Mouse (Mus musculus): ENCODE measurements around the gene Cxcr5. TPM values are rescaled to one million over a fixed set of nuclear protein-coding genes. Genes with fewer than 3 reads are reported as not detected.

The Cxcr5 gene
- polyA plus RNA-seq, 1 experiment: not detected

DNA sequence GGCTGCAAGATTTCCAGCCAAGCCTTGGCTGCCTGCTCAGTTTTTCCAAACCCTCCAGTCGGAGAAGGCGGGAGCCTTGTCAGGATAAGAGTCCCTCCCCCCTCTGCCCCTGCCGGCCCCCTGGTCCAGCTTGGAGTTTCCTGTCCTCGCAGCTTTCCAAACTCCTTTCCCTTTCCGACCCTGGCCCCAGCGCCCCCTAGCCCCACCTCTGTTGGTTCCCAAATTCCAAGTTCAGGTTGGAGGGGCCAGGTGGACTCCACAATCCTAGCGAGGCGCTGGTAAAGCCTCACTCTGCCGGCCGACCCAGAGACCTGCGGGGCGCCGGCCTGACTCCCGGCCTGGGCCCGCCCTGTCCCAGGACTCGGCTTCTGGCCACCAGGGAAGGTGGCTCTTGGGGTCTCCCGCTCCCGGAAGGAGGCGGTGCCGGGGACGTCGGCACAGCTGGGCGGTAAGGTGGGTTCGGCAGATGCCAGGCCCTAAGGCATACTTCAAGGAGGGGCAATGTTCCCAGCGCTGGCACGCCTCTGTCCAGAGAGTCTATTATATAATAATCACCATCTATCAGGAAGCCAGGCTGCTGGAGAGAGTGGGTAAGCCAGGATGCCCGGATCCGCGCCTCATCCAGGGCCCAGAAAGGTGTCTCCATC is 82.6 kb downstream of the Cxcr5 start:
- H3K4me3 ChIP-seq (ENCODE audit: insufficient read depth, poor library complexity, severe bottlenecking): peak overlapping the region; percentile 44
- TF ChIP-seq MAX (IDR thresholded peaks at IDR 0.05): no peak
- no peak for TF ChIP-seq CTCF (IDR thresholded peaks at IDR 0.05; ENCODE audit: control insufficient read depth, insufficient read depth, insufficient read length)
- TF ChIP-seq USF1 (IDR thresholded peaks at IDR 0.05; ENCODE audit: low read depth): no peak
- no peak for TF ChIP-seq CEBPB (IDR thresholded peaks at IDR 0.05; ENCODE audit: low read depth)
- no peak for TF ChIP-seq MYOD1 (IDR thresholded peaks at IDR 0.05; ENCODE audit: control insufficient read depth, insufficient read length, low read depth)
- no peak for TF ChIP-seq MYOG (IDR thresholded peaks at IDR 0.05; ENCODE audit: control insufficient read depth, extremely low read depth, insufficient read length)
- no peak for TF ChIP-seq FOSL1 (IDR thresholded peaks at IDR 0.05; ENCODE audit: insufficient read depth, low read length, poor library complexity, severe bottlenecking)
- no peaks in the 10 kb centered on the region for H3K36me3 ChIP-seq (ENCODE audit: control insufficient read depth, insufficient read depth)
- peaks cover 9% of the 10 kb centered on the region for H3K79me3 ChIP-seq (ENCODE audit: low read depth)
- peak overlapping the region; percentile 81 for H3ac ChIP-seq (ENCODE audit: control insufficient read depth, insufficient read length, low read depth)
- no peaks in the 10 kb centered on the region for H3K27me3 ChIP-seq (ENCODE audit: control insufficient read depth, insufficient read depth, insufficient read length)
- peaks cover 15% of the 10 kb centered on the region for H3K79me2 ChIP-seq (ENCODE audit: control insufficient read depth, insufficient read depth)

DNA sequence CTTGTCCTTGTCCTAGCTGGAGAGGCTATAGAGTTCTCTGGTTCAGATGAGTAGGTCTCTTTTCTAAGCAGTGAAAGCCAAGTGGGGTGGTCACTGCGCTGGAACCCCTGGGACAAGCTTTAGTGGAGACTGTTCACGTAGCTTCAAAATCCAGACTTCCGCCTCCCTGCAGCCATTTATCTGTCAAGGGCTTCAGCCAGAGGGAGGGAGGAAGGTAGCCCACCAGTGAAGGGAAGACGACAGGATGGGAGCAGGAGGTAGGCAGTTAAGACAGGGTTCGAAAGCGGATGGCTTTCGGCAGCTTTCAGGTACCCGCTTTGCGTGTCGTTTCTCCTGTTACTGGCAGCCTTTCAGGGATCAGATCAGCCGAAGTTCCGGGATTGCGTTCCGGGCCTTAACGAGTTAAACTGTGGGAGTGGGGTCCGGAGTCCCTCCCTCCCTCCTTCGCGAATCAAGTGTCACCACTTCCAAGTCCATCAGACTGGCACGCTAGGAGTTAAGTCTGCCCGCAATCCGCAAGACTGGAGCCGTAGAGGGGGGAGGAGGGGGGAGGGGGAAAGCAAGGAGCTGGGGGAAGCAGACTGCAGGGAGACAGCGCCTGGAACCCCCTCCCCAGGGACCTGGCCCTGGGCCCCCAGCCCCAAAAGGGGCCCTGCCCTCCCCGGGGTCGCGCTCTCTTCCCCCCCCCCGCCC is 83.3 kb downstream of the Cxcr5 start:
- Histone ChIP-seq H3K79me3 (ENCODE audit: low read depth) (peaks cover 3% of the 10 kb centered on the region), H3K36me3 (ENCODE audit: control insufficient read depth, insufficient read depth) (no peaks in the 10 kb centered on the region), H3K27me3 (ENCODE audit: control insufficient read depth, insufficient read depth, insufficient read length) (no peaks in the 10 kb centered on the region), H3ac (ENCODE audit: control insufficient read depth, insufficient read length, low read depth) (peak overlapping the region; percentile 78), H3K79me2 (ENCODE audit: control insufficient read depth, insufficient read depth) (peaks cover 8% of the 10 kb centered on the region), H3K4me3 (ENCODE audit: insufficient read depth, poor library complexity, severe bottlenecking) (peak overlapping the region; percentile 44)
- no peak for TF ChIP-seq CTCF (IDR thresholded peaks at IDR 0.05; ENCODE audit: control insufficient read depth, insufficient read depth, insufficient read length)
- TF ChIP-seq MYOD1 (IDR thresholded peaks at IDR 0.05; ENCODE audit: control insufficient read depth, insufficient read length, low read depth): no peak
- no peak for TF ChIP-seq FOSL1 (IDR thresholded peaks at IDR 0.05; ENCODE audit: insufficient read depth, low read length, poor library complexity, severe bottlenecking)
- TF ChIP-seq MYOG (IDR thresholded peaks at IDR 0.05; ENCODE audit: control insufficient read depth, extremely low read depth, insufficient read length): no peak
- TF ChIP-seq MAX (IDR thresholded peaks at IDR 0.05): no peak
- no peak for TF ChIP-seq USF1 (IDR thresholded peaks at IDR 0.05; ENCODE audit: low read depth)
- no peak for TF ChIP-seq CEBPB (IDR thresholded peaks at IDR 0.05; ENCODE audit: low read depth)

DNA sequence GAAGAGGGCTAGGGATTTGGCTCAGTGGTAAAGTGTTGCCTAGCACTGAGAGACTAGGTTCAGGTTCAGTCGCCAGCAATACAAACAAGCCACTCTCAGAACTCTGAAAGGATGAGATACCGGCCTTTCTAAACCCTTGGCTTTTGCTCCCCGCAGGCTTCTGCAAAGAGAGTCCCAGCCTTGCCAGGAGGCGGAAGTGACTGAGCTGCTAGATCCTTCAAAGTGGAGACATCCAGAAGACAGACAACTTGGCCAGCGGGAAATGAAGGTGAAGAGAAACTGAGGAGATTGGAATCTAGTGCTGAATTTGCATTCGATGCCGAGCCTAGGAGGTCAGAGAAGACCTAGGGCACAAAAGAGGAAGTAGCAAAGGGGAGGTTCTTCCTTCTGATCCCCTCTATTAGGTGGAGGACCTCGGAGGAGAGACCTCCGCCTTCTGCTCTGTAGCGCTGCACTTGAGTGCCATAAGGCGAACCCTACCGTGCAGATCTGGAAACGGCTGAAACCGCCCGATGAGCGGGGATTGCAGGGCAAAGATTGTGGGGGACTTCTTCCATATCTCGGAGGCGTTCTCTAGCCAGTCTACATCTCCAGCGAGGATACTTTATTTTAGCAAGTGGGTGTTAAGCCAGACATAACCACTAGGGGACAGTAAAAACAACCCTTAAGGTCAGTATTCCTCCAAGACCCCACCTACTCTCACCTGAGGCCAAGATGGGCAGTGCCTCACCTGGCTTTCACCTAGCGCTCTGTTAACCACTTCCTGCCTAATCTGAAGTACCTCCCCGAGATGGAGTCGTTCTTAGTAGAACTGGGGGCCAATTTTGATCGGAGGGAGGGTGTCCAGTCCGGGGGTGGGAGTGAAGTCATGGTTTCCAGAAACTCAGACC is 84.1 kb downstream of the Cxcr5 start:
- Histone ChIP-seq H3ac (ENCODE audit: control insufficient read depth, insufficient read length, low read depth) (peak overlapping the region; percentile 78), H3K27me3 (ENCODE audit: control insufficient read depth, insufficient read depth, insufficient read length) (no peaks in the 10 kb centered on the region), H3K36me3 (ENCODE audit: control insufficient read depth, insufficient read depth) (no peaks in the 10 kb centered on the region), H3K79me3 (ENCODE audit: low read depth) (no peaks in the 10 kb centered on the region), H3K79me2 (ENCODE audit: control insufficient read depth, insufficient read depth) (peaks cover under 1% of the 10 kb centered on the region), H3K4me3 (ENCODE audit: insufficient read depth, poor library complexity, severe bottlenecking) (peak overlapping the region; percentile 44)
- peak; percentile 40 for TF ChIP-seq CTCF (IDR thresholded peaks at IDR 0.05; ENCODE audit: control insufficient read depth, insufficient read depth, insufficient read length)
- TF ChIP-seq CEBPB (IDR thresholded peaks at IDR 0.05; ENCODE audit: low read depth): no peak

DNA sequence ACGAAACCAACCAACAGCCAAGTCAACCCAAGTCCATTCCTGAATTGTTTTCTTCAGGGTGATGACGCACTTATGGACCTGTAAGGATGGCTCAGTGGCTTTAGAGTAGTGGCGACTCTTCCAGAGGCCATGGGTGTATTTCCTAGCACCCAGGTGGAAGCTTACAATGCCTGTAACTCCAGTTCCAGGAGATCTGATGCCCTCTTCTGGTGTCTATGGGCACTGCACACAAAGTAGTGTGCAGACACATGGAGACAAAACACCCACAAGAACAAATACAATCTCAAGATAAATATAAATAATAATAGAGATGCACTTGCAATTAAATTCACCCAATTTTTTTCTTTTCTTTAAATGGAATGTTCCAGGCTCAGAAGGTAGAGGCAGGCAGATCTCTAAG is 85.7 kb downstream of the Cxcr5 start:
- Histone ChIP-seq H3K79me3 (ENCODE audit: low read depth) (no peaks in the 10 kb centered on the region), H3K36me3 (ENCODE audit: control insufficient read depth, insufficient read depth) (no peaks in the 10 kb centered on the region), H3K27me3 (ENCODE audit: control insufficient read depth, insufficient read depth, insufficient read length) (no peaks in the 10 kb centered on the region), H3K79me2 (ENCODE audit: control insufficient read depth, insufficient read depth) (no peaks in the 10 kb centered on the region), H3K4me3 (ENCODE audit: insufficient read depth, poor library complexity, severe bottlenecking) (no peak overlapping the region), H3ac (ENCODE audit: control insufficient read depth, insufficient read length, low read depth) (no peak overlapping the region)
- TF ChIP-seq CTCF (IDR thresholded peaks at IDR 0.05; ENCODE audit: control insufficient read depth, insufficient read depth, insufficient read length) (no peak), FOSL1 (IDR thresholded peaks at IDR 0.05; ENCODE audit: insufficient read depth, low read length, poor library complexity, severe bottlenecking) (no peak), MAX (IDR thresholded peaks at IDR 0.05) (no peak), MYOD1 (IDR thresholded peaks at IDR 0.05; ENCODE audit: control insufficient read depth, insufficient read length, low read depth) (no peak), CEBPB (IDR thresholded peaks at IDR 0.05; ENCODE audit: low read depth) (no peak)

DNA sequence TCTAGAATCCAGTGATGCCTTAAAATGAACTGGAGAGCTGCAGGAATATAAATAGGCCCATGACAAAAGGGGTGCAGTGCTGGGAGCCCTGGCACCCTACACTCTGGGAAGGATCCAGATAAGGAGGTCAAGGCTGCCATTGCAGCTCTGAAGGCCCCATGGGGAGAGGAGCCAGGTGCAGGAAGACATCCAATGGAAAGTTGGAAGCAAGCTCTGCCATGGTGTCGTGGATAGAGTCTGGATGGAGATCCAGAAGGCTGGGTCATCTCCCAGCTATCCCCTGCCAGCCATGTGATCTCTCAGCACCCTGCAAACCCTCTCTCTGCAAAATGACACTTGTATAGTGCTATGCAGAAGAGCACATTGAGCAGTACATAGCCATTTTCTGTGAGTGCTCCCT is 87.3 kb downstream of the Cxcr5 start:
- Histone ChIP-seq H3K79me2 (ENCODE audit: control insufficient read depth, insufficient read depth) (no peaks in the 10 kb centered on the region), H3ac (ENCODE audit: control insufficient read depth, insufficient read length, low read depth) (no peak overlapping the region), H3K36me3 (ENCODE audit: control insufficient read depth, insufficient read depth) (no peaks in the 10 kb centered on the region), H3K27me3 (ENCODE audit: control insufficient read depth, insufficient read depth, insufficient read length) (peaks cover 5% of the 10 kb centered on the region), H3K4me3 (ENCODE audit: insufficient read depth, poor library complexity, severe bottlenecking) (no peak overlapping the region), H3K79me3 (ENCODE audit: low read depth) (no peaks in the 10 kb centered on the region)
- TF ChIP-seq CTCF (IDR thresholded peaks at IDR 0.05; ENCODE audit: control insufficient read depth, insufficient read depth, insufficient read length) (no peak), MYOD1 (IDR thresholded peaks at IDR 0.05; ENCODE audit: control insufficient read depth, insufficient read length, low read depth) (no peak), MYOG (IDR thresholded peaks at IDR 0.05; ENCODE audit: control insufficient read depth, extremely low read depth, insufficient read length) (no peak), FOSL1 (IDR thresholded peaks at IDR 0.05; ENCODE audit: insufficient read depth, low read length, poor library complexity, severe bottlenecking) (no peak), CEBPB (IDR thresholded peaks at IDR 0.05; ENCODE audit: low read depth) (no peak), USF1 (IDR thresholded peaks at IDR 0.05; ENCODE audit: low read depth) (no peak), MAX (IDR thresholded peaks at IDR 0.05) (no peak)

Measured in C2C12 (cell line).